In the genomic region with DNA sequence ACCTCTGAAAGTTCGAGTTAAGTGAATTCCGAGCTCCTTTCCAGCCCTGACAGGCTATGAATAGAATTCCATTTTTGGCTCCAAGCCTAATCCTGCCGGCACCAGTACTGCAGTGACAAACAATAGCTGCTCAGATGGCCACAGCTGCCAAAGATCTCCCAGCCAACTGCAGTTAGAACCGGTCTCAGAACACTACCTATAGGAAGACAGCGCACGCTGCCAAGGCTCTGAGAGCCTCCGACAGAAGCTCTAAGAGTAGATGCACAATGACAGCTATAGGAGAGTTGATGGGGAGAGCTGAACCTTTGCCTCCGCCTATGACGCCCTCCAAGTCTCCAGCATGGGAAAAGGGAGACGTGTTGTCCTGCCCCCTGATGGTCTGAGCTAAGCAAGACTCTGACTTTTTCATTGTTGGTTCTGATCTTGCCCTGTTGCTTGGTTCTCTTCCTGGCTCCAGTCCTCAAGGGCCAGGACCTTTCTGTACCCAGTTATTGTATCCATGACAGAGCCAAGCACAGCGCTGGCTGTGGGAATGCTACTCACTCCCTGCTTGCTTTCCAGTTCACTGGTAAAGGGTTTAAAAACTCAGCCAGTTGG, we compare ENCODE assay signal across 8 mouse cellular contexts.
DNase-seq lines count a peak whose midpoint lies in the region; ATAC-seq and TF ChIP-seq lines count a peak whose summit lies in the region.

No protein-coding gene starts in this region.

- H3K4me1 ChIP-seq in embryonic facial prominence, embryonic 12.5 days = peaks cover 71% of the 10 kb centered on the region
- H3K4me1 ChIP-seq in kidney, adult 2 months (ENCODE audit: control insufficient read depth, insufficient read depth, low read length) = peaks cover 22% of the 10 kb centered on the region
- 0 out of 2 replicates have a peak, but pooled peaks cover 9% of the 10 kb centered on the region for H3K4me1 ChIP-seq in midbrain, postnatal 0 days (ENCODE audit: insufficient read depth, low read length)

- intact Hi-C loops in left cerebral cortex, postnatal 25 days (cut with DNase I) = no loop called here

- no peak overlapping the region for H3K4me3 ChIP-seq in embryonic facial prominence, embryonic 12.5 days
- H3K4me3 ChIP-seq in kidney, adult 2 months (ENCODE audit: insufficient read depth, low read depth, low read length) = no peak overlapping the region
- H3K4me3 ChIP-seq in midbrain, postnatal 0 days (ENCODE audit: low read depth, low read length) = peak overlapping the region; percentile 10; the same call in 1 of the 2 replicates

- WGBS in embryonic facial prominence, embryonic 12.5 days = 20% methylated on average over 11 of the region's 11 CpGs
- WGBS in kidney, adult 2 months = 17% methylated on average over 11 of the region's 11 CpGs
- 11% methylated on average over 11 of the region's 11 CpGs for WGBS in midbrain, postnatal 0 days

- peak overlapping the region; percentile 26 for H3K4me2 ChIP-seq in embryonic facial prominence, embryonic 12.5 days (replicated peaks)
- peak overlapping the region; percentile 31 for H3K4me2 ChIP-seq in midbrain, postnatal 0 days (ENCODE audit: low read depth, low read length, poor library complexity, severe bottlenecking)

- H3K9me3 ChIP-seq in embryonic facial prominence, embryonic 12.5 days = no peaks in the 10 kb centered on the region
- H3K9me3 ChIP-seq in midbrain, postnatal 0 days (ENCODE audit: low read length) = no peaks in the 10 kb centered on the region

- no peak for TF ChIP-seq CTCF in kidney, adult 2 months (conservative IDR thresholded peaks at IDR 0.05; ENCODE audit: insufficient read depth, insufficient read length, low read depth, low read length)
- TF ChIP-seq CTCF in midbrain, postnatal 0 days (IDR thresholded peaks at IDR 0.05) = peak; percentile 60

- DNase-seq in brain, adult 2 months (ENCODE audit: low read depth, low spot score) = peak; percentile 93
- DNase-seq in heart, adult 9 months (ENCODE audit: low spot score in 2 of 2) = peak; percentile 77 to 84
- DNase-seq in kidney, adult 2 months = peak; percentile 76
- peak; percentile 49 to 60 for DNase-seq in left cerebral cortex, postnatal 25 days (ENCODE audit: low spot score in 2 of 2)
- DNase-seq in midbrain, postnatal 0 days (ENCODE audit: low spot score) = peak; percentile 95
- DNase-seq in thymus, postnatal 4 days = no peak
- no peak for DNase-seq in spleen, adult 18-20 months

- H3K36me3 ChIP-seq in embryonic facial prominence, embryonic 12.5 days = no peaks in the 10 kb centered on the region
- H3K36me3 ChIP-seq in kidney, adult 2 months (ENCODE audit: control insufficient read depth, insufficient read depth, low read length) = no peaks in the 10 kb centered on the region
- no peaks in the 10 kb centered on the region for H3K36me3 ChIP-seq in midbrain, postnatal 0 days (ENCODE audit: insufficient read depth, low read length)

- H3K27me3 ChIP-seq in embryonic facial prominence, embryonic 12.5 days = no peaks in the 10 kb centered on the region
- H3K27me3 ChIP-seq in kidney, adult 2 months (replicated peaks; ENCODE audit: control insufficient read depth, insufficient read depth, low read length) = no peaks in the 10 kb centered on the region
- H3K27me3 ChIP-seq in midbrain, postnatal 0 days (ENCODE audit: insufficient read depth, low read length) = no peaks in the 10 kb centered on the region

- no peak overlapping the region for H3K9ac ChIP-seq in embryonic facial prominence, embryonic 12.5 days
- no peak overlapping the region for H3K9ac ChIP-seq in midbrain, postnatal 0 days (replicated peaks; ENCODE audit: low read length, poor library complexity, severe bottlenecking)

- H3K27ac ChIP-seq in embryonic facial prominence, embryonic 12.5 days = peak overlapping the region; percentile 63
- H3K27ac ChIP-seq in kidney, adult 2 months (ENCODE audit: insufficient read depth, low read depth, low read length) = peak overlapping the region; percentile 0; the same call in 1 of the 2 replicates
- H3K27ac ChIP-seq in midbrain, postnatal 0 days (ENCODE audit: low read depth, low read length) = peak overlapping the region; percentile 34

- ATAC-seq in embryonic facial prominence, embryonic 12.5 days (ENCODE audit: insufficient number of reproducible peaks, insufficient read depth, low FRiP score, low TSS enrichment) = peak; percentile 85
- peak; percentile 83 for ATAC-seq in midbrain, postnatal 0 days (ENCODE audit: low FRiP score)

- no peak for TF ChIP-seq POLR2A in kidney, adult 2 months (IDR thresholded peaks at IDR 0.05; ENCODE audit: low read depth, low read length)

Comparison
In these comparisons a context has a peak if more than half of its experiments do, and no peak if none do; other contexts are left out.
1. DNase-seq: peak in brain, adult 2 months (single experiment), heart, adult 9 months (2 of 2), kidney, adult 2 months (single experiment), left cerebral cortex, postnatal 25 days (2 of 2) and midbrain, postnatal 0 days (single experiment); none in thymus, postnatal 4 days (single experiment) and spleen, adult 18-20 months (0 of 2).
2. H3K27ac ChIP-seq: peak in every context shown above with its lines; median percentile 63 in embryonic facial prominence, embryonic 12.5 days; 34 in midbrain, postnatal 0 days; 0 in kidney, adult 2 months.